Mouse (Mus musculus) stomach, postnatal 0 days (tissue): ENCODE results near the gene Lzic.

ENCODE experiments used
- CTCF ChIP-seq: IDR thresholded peaks from 2 replicates; pipeline ENCODE4 v1.5.1; 2016; ENCODE audit warnings: antibody characterized with exemption, low read depth, mild to moderate bottlenecking, moderate library complexity
- EP300 ChIP-seq: optimal IDR thresholded peaks from 2 replicates; pipeline ENCODE3; 2016; ENCODE audit warnings: antibody characterized with exemption

GRCm38 (mm10) chr4:149469557-149469956 is 15.5 kb upstream of the Lzic start:
- no peak for TF ChIP-seq CTCF
- no peak for TF ChIP-seq EP300
